Mouse (Mus musculus): ENCODE measurements around the gene Gabarap.
A peak's percentile ranks its signal among the peaks of the same experiment; 100 is the strongest.

The Gabarap gene

GRCm38 (mm10) chr11:69970775-69971174 is 20.2 kb upstream of the Gabarap start:
- DNase-seq, result no peak

- no peak for DNase-seq
Measured at GRCm38 (mm10) chr11:69974907-69975306, 16.0 kb upstream of the Gabarap start.

GRCm38 (mm10) chr11:69976271-69976670 is 14.7 kb upstream of the Gabarap start:
- DNase-seq, result no peak

GRCm38 (mm10) chr11:69979827-69980195 is 11.1 kb upstream of the Gabarap start:
- no peak for DNase-seq

GRCm38 (mm10) chr11:69980196-69981140 is 10.5 kb upstream of the Gabarap start:
- peak; percentile 98 for DNase-seq

- no peak for DNase-seq
Measured at GRCm38 (mm10) chr11:69981141-69981762, 9.7 kb upstream of the Gabarap start, which contains the start of gene Ctdnep1. TSS of gene Ctdnep1 (plus strand) at chr11:69981156.

- no peak for DNase-seq
Measured at GRCm38 (mm10) chr11:69982225-69982624, 8.7 kb upstream of the Gabarap start, which contains the start of gene Elp5. TSS of gene Elp5 (minus strand) at chr11:69982517.

GRCm38 (mm10) chr11:69982877-69983276 is 8.1 kb upstream of the Gabarap start:
- no peak for DNase-seq

- DNase-seq, result no peak
Measured at GRCm38 (mm10) chr11:69983377-69983776, 7.6 kb upstream of the Gabarap start.

GRCm38 (mm10) chr11:69984431-69984830 is 6.5 kb upstream of the Gabarap start:
- DNase-seq, result no peak

- DNase-seq, result no peak
Measured at GRCm38 (mm10) chr11:69989949-69990348, 994 bp upstream of the Gabarap start.

GRCm38 (mm10) chr11:69991711-69992110 is 768 bp downstream of the Gabarap start:
- DNase-seq, result no peak

GRCm38 (mm10) chr11:69992396-69992795 is 1.5 kb downstream of the Gabarap start:
- no peak for DNase-seq

GRCm38 (mm10) chr11:69992932-69993331 is 2.0 kb downstream of the Gabarap start:
- no peak for DNase-seq

- DNase-seq, result no peak
Measured at GRCm38 (mm10) chr11:69994401-69995090, 3.6 kb downstream of the Gabarap start.

- DNase-seq, result peak; percentile 99
Measured at GRCm38 (mm10) chr11:69995391-69995960, 4.5 kb downstream of the Gabarap start, which contains the start of gene Phf23. TSS of gene Phf23 (plus strand) at chr11:69995777.

- no peak for DNase-seq
Measured at GRCm38 (mm10) chr11:69996161-69997061, 5.5 kb downstream of the Gabarap start.

- DNase-seq, result peak; percentile 84
Measured at GRCm38 (mm10) chr11:69997070-69997509, 6.1 kb downstream of the Gabarap start.

- DNase-seq, result no peak
Measured at GRCm38 (mm10) chr11:69998567-69999491, 7.9 kb downstream of the Gabarap start.

GRCm38 (mm10) chr11:69999666-70000065 is 8.7 kb downstream of the Gabarap start:
- no peak for DNase-seq
